Mouse (Mus musculus): ENCODE data around the gene Ugt1a10.
"Not testable (repeated sequence)": the region's sequence is repeated elsewhere in the genome, so short reads cannot be mapped to it uniquely, and the experiment has no call there.

Gene Ugt1a10

GRCm38 (mm10) chr1:88215466-88216380 lies 160.5 kb downstream of the Ugt1a10 start:
- DNase-seq (ENCODE audit: low read depth, low spot score), result no peak

GRCm38 (mm10) chr1:88216551-88216950 lies 161.4 kb downstream of the Ugt1a10 start:
- DNase-seq (ENCODE audit: low read depth, low spot score), result no peak

DNA sequence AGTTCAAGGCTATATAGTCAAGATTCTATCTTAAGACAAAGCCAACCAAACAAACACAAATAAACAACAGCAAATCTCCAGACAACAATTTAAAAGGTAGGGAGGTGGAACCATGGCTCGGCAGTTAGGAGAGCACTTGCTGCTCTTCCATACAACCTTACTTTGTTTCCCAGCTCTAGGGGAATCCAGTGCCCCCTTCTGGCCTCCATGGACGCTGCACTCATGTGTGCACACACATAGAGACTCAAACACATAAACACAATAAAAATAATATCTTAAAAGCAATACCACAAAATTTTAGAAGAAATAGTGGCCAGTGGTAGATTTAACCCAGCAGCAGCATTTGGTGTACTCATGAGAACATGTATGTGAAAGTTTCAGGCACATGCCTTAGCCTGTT lies 162.0 kb downstream of the Ugt1a10 start:
- no peak for DNase-seq (ENCODE audit: low read depth, low spot score)

- DNase-seq (ENCODE audit: low read depth, low spot score), result no peak
Observed at GRCm38 (mm10) chr1:88217576-88217975, 162.4 kb downstream of the Ugt1a10 start.

DNA sequence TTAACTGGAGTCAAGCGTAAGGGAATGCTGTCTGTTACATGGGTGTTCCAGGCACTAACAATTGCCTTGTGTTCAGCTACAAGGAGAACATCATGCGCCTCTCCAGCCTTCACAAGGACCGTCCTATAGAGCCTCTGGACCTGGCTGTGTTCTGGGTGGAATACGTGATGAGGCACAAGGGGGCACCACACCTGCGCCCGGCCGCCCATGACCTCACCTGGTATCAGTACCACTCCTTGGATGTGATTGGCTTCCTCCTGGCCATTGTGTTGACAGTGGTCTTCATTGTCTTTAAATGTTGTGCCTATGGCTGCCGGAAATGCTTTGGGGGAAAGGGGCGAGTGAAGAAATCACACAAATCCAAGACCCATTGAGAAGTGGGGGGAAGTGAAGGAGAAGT lies 162.9 kb downstream of the Ugt1a10 start:
- DNase-seq (ENCODE audit: low read depth, low spot score), result no peak

DNA sequence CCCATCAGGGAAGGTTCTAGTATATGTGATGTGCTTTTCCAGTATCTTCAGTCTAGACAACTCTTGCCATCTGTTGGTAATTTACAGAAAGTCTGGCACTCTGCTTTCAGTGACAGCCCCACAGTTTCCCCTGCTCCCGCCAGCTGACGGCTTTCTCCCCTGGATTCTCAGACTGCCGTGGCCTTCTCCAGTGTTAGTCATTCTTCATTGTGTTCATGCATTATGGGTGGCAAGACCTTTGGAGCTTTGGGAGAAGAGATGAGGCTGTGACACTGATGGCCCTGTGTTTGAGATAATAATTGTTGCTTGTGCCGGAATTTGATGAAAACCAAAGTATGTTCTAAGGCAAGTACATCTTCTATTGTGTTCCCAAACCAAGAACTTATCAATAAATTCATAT lies 163.4 kb downstream of the Ugt1a10 start:
- DNase-seq (ENCODE audit: low read depth, low spot score), result no peak

GRCm38 (mm10) chr1:88219054-88219453 lies 163.9 kb downstream of the Ugt1a10 start:
- no peak for DNase-seq (ENCODE audit: low read depth, low spot score)

GRCm38 (mm10) chr1:88220336-88220735 lies 165.1 kb downstream of the Ugt1a10 start:
- no peak for DNase-seq (ENCODE audit: low read depth, low spot score)

DNA sequence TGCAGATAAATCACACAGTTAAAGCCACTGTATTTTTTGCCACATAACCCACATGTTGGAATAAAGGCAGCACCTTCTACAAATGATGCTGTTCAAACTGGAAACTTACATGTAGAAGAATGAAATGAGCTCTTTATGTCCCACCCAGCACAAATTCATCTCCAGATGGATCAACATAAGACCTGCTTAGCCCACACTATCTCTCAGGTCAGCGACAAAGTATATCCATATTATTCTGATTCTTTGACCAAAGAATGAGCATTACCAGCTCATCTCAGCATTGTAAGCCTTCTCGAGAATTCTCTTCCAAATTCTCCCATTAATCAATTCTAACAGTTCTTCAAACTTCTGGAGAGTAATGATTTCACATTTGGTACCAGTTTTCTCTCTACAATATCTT lies 167.0 kb downstream of the Ugt1a10 start:
- no peak for DNase-seq (ENCODE audit: low read depth, low spot score)

DNA sequence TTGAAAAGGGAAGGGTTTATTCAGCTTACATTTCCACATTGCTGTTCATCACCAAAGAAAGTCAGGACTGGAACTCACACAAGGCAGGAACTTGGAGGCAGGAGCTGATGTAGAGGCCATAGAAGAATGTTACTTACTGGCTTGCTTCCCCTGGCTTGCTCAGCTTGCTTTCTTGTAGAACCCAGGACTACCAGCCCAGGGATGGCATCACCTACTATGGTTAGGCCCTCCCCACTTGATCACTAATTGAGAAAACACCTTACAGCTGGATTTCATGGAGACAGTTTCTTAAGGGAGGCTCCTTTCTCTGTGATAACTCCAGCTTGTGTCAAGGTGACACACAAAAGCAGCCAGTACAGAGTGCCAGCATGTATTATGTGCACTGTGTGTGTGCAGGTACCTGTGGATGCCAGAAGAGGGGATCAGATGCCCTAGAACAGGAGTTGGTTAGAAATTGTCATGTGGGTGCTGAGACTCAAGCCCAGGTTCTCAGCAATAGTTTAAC lies 167.9 kb downstream of the Ugt1a10 start:
- DNase-seq (ENCODE audit: low read depth, low spot score), result not testable (repeated sequence)

GRCm38 (mm10) chr1:88223591-88223990 lies 168.4 kb downstream of the Ugt1a10 start:
- DNase-seq (ENCODE audit: low read depth, low spot score), result no peak

- no peak for DNase-seq (ENCODE audit: low read depth, low spot score)
Observed at GRCm38 (mm10) chr1:88224029-88224776, 169.0 kb downstream of the Ugt1a10 start.

- DNase-seq (ENCODE audit: low read depth, low spot score), result not testable (repeated sequence)
Observed at GRCm38 (mm10) chr1:88225301-88225700, 170.1 kb downstream of the Ugt1a10 start.

GRCm38 (mm10) chr1:88225741-88226140 lies 170.6 kb downstream of the Ugt1a10 start:
- DNase-seq (ENCODE audit: low read depth, low spot score), result no peak

GRCm38 (mm10) chr1:88226670-88227379 lies 171.6 kb downstream of the Ugt1a10 start, which contains the start of gene Mroh2a:
Gene Mroh2a, plus strand, starts transcription at chr1:88226986.
- DNase-seq (ENCODE audit: low read depth, low spot score), result no peak

GRCm38 (mm10) chr1:88227482-88227881 lies 172.3 kb downstream of the Ugt1a10 start:
- DNase-seq (ENCODE audit: low read depth, low spot score), result no peak

- DNase-seq (ENCODE audit: low read depth, low spot score), result no peak
Observed at GRCm38 (mm10) chr1:88228121-88228520, 172.9 kb downstream of the Ugt1a10 start.

DNA sequence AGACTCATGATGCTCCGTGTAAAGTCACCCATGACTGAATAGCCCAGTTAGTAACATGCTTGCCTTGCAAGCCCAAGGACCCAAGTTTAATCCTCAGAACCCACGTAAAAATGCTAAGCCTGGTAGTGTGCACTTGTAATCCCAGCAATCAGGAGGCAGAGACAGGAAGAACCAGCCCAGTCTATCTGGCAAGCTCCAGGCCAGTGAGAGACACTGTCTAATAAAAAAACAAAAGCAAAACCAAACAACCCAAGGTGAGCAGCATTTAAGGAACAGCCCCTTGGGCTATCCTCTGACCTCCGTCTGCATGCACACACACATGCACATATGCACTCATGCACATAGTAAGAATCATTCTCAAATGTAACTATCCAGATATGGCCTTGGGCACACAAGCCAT lies 174.4 kb downstream of the Ugt1a10 start:
- DNase-seq (ENCODE audit: low read depth, low spot score), result no peak

GRCm38 (mm10) chr1:88229986-88230385 lies 174.8 kb downstream of the Ugt1a10 start:
- DNase-seq (ENCODE audit: low read depth, low spot score), result no peak

- DNase-seq (ENCODE audit: low read depth, low spot score), result no peak
Observed at GRCm38 (mm10) chr1:88230421-88230820, 175.2 kb downstream of the Ugt1a10 start.

GRCm38 (mm10) chr1:88230981-88231802 lies 176.0 kb downstream of the Ugt1a10 start:
- DNase-seq (ENCODE audit: low read depth, low spot score), result no peak

Data from c-Kit-negative CD71-positive TER-119-positive erythroid progenitor cells, embryonic 14.5 days (primary cell).